Mouse (Mus musculus) G1E (cell line): Measurements from ENCODE around the gene B230217C12Rik.

ENCODE experiments used
- CTCF ChIP-seq: IDR thresholded peaks from 2 replicates; pipeline ENCODE4 v1.5.1; 2012; ENCODE audit warnings: low read depth, low read length, inconsistent platforms, mixed read lengths
- GATA2 ChIP-seq: IDR thresholded peaks from 2 replicates; pipeline ENCODE4 v1.6.1; 2012; ENCODE audit warnings: low read depth, low read length, inconsistent platforms, borderline replicate concordance
- POLR2AphosphoS5 ChIP-seq: IDR thresholded peaks from 2 replicates; pipeline ENCODE4 v1.6.1; 2012; ENCODE audit warnings: low read depth, low read length, inconsistent platforms; ENCODE audit not compliant: insufficient replicate concordance
- TAL1 ChIP-seq: conservative IDR thresholded peaks from 2 replicates; pipeline ENCODE4 v1.6.1; 2012; ENCODE audit warnings: low read depth, low read length, inconsistent platforms, mixed read lengths

- no peak for TF ChIP-seq POLR2AphosphoS5
- TF ChIP-seq CTCF: no peak
- no peak for TF ChIP-seq TAL1
- no peak for TF ChIP-seq GATA2
These were observed 10.1 kb upstream of the B230217C12Rik start for GRCm38 (mm10) chr11:97830501-97830900.
